Mouse (Mus musculus) kidney, postnatal 14 days (tissue): ENCODE measurements around the gene Snapin.

Source experiments
- DNase-seq: peaks from one replicate; pipeline ENCODE4 v3.0.0; 2022; ENCODE audit warnings: mixed read lengths

The Snapin gene

DNA sequence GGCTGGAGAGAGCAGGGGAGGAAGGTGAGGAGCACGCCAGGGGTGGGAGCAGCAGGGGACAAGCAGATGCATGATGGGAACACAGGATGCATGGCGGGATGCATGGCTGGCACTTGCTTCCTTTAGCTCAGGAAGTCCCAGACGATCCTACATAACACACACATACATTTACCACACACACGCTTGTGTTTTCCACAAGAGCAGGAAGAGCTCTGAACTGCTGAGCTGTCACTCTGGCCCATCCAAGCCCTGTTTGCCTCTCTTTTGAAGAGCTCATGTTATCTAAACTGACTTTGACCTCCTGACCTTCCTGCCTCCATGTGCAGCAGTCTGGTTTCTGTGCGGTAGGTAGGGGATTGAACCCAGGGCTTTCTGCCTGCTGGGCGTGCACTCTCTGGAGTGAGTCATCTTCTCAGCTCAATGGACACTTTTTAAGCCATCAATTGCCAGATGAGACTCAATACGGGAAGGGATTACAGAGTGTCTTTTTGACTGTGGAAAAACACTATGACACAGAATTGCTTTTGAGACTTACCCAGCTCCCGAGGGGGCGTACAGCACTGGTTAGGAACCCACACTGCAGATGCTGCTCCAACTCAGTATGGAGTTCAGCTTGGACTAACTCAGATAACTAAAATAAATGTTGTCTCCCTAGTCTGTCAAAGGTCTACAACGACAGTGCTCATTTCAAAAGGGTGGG is 39.3 kb downstream of the Snapin start:
- no peak for DNase-seq

DNA sequence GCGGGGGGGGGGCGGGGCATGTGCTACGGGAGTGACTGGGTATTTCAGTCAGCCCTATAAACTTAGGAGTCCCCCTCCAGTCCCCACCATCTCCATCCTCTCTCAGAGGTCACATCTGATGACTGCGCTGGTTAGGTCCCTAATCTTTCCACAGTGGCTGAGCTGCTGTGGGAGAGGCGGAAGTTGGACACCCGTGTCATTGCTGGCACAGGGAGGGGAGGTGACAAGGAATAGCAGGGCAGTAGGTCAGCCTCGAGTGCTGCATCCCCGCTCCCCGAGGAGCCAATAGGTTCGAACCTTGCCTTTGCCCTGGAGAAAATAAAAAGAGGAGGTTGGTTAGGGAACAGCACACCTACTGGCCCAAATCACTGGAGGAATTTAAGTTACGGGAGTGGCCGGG is 40.0 kb downstream of the Snapin start:
- DNase-seq: no peak

DNA sequence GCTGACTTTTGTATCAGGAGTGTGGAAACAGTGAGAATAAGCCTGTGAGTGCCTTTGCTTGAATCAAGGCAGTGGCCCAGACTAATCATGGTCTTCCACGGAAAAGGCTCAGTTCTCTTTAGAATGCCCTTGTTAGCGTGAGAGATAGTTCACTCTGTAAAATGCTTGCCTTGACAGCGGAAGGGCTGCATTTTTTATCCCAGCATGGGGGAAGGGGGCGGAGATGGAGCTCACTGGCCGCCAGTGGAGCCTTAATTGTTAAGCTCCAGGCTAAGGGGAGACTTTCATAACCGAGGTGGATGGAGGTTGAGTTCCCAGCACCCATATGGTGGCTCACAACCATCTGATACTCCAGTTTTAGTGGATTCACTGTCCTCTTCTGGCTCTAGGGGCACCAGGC is 42.2 kb downstream of the Snapin start:
- peak; percentile 52 for DNase-seq

DNA sequence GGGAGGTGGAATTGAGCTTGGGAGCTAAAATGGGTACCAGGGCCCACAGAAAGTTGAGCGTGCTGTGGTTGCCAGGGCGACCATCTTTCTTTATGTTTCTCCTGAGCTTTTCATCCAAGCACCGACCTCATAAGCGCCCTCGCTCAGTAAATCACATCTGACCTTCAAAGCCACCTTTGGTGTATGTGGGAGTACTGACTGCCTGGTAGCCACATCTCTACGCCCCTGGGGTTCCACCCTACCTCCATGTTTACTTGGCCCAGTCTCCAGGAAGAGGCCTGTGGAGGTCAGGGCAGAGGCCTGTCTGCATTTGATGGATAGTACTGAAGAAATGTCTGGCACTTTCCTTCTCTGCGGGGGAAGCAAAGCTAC is 43.7 kb downstream of the Snapin start:
- DNase-seq: peak; percentile 66

DNA sequence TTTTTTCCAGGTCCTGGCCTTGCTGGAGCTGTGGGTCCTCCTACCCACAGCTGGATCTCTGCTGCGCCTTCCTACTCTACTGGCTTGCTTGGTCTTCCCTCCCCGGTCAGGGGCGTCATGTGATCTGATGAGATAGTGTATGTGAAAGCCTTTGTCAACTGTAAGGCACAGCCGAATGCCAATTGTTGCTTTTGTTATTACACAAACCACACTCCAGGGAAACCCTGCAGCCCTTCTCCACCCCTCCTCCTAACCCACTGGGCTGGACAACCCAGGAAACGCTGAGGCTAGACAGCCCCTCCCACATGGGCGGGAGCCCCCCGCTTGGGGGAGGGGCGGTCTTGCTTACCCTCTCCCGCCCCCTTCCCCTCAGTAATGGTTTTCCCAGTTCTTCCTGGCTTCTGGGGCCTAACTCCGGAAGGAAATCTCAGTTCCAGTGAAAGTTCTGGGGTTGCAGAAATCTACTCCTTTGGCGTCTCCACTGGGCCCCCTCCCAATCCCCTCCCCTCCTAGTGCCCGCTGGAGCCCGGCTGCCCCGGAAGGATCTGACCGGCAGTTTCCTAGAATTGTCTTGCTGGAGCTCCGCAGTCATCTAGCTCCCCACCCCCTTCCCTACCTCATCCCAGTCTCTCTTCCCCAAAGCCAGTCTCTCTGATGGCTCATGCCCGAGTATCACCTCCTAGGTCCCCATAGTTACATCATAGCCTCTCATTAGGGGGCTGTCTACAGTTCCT is 44.3 kb downstream of the Snapin start:
- DNase-seq: peak; percentile 95

DNA sequence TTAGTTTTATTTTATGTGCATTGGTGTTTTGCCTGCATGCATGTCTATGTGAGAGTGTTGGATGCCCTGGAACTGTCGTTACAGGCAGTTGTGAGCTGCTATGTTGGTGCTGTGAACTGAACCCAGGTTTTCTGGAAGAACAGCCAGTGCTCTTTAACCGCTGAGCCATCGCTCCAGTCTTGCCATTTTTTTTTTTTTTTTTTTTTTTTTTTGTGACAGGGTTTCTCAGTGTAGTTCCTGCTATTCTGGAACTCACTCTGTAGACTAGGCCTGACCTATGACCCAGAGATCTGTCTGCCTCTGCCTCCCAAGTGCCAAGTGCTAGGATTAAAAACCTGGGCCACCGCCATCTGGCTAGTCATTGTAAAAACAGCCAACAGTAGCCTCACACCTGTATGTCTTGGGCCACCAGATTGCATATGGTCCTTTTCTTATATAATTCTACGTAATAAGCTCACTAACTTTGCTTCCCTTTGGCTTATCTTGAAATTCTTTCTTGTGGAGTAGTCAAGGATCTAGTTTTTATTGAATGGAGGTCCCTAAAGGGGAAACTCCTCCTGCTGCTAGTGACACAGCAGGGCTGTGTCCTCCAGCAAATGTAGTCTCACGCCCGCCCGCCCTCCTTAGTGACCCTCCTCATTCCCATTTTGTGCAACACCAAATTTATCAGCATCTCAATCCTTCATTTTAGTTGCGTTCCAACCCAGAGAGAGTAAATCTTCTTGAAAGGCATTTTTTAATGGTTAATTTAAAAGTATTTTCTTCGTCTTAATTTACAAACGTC is 45.2 kb downstream of the Snapin start:
- no peak for DNase-seq

DNA sequence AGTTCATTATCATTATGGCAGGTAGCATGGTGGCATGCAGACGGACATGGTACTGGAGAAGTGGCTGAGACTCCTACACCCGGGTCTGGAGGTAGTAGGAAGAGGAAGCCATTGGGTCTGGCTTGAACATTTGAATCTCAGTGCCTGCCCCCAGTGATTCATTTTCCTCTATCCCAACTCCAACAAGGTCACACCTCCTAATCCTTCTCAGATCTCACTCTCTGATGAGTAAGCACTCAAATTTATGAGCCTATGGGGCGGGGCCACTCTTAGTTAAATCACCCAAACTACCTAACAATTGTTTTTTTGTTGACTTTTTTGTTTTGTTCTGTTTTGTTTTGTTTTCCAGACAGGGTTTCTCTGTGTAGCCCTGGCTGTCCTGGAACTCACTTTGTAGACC is 46.9 kb downstream of the Snapin start:
- DNase-seq: no peak

DNA sequence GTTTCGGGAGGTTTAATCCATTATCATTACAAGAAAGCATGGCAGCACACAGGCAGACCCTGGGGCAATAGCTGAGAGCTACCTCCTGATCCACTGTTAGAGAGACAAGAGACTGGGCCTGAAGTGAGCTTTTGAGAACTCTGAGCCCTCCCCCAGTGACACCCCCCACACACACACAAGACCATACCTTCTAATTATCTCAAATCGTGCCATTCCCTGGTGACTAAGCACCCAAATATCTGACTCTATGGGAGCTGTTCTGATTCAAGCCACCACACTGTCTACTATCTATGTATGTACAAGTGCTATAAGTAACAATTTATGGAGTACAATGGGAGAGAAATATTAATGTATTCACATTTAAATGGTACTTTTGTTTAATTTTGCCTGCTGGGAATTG is 50.1 kb downstream of the Snapin start:
- DNase-seq: no peak
